Mouse (Mus musculus): ENCODE data around the gene Slc8a1. TPM values are rescaled to one million over a fixed set of nuclear protein-coding genes. Genes with fewer than 3 reads are reported as not detected.

Slc8a1 gene
- polyA plus RNA-seq, 1 experiment from 2014 or later = 84.6 TPM

DNA sequence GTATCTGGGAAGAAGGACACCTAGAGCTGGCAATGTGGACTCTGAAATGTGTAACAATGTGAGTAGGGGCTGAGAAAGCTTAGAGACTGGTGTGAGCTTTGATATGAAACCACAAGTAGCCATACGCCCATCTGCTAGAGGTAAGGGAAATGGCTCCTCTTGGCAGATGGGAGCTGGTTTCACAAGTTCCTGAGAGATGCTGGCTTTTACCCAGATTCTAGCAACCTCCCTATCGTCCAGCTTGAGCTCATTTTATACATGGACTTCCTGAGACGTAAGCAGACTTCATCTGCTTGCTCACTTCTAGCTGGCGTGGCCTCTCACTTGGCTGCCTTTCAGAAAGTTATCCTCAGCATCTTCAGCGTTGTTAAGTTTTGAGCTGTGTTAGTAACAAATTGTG is 119.7 kb downstream of the Slc8a1 start:
- peaks cover 23% of the 10 kb centered on the region for H3K4me1 ChIP-seq (ENCODE audit: control insufficient read depth, insufficient read depth, low read length)
- H3K27me3 ChIP-seq (ENCODE audit: control insufficient read depth, insufficient read depth, low read length) = no peaks in the 10 kb centered on the region
- H3K9me3 ChIP-seq (replicated peaks; ENCODE audit: control insufficient read depth, low read length) = peaks cover 5% of the 10 kb centered on the region; the same call in 1 of the 2 replicates
- H3K27ac ChIP-seq (ENCODE audit: low read length) = peak overlapping the region; percentile 8; the same call in 1 of the 2 replicates
- ATAC-seq (replicated peaks; ENCODE audit: extremely low read depth, insufficient read depth, low FRiP score) = no peak
- no peak overlapping the region for H3K9ac ChIP-seq (ENCODE audit: low read length)
- no peak overlapping the region for H3K4me3 ChIP-seq (ENCODE audit: low read length)
- no peak overlapping the region for H3K4me2 ChIP-seq (ENCODE audit: low read depth, low read length)
- 36% methylated on average over 5 of the region's 5 CpGs for WGBS
- peaks cover 5% of the 10 kb centered on the region for H3K36me3 ChIP-seq (ENCODE audit: control insufficient read depth, insufficient read depth)

DNA sequence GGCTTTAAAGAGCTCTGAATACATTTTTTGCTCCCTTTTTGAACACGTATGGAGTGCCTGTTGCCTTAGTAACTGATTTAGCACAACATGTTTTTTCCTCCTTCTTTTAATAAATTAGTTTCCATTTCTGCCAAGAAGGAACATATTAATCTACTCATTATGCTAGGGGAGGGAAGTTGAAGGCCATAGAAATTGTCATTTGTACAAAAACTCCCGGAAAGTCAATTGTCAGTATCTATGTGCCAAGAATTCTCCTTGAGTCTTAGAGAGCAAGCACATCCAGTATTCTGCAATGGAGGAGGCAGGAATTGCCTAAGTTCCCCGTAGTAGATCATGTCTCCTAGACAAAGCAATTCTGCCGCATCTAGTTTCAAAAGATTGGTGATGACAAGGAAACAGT is 121.9 kb downstream of the Slc8a1 start:
- Histone ChIP-seq H3K4me3 (ENCODE audit: low read length) (no peak overlapping the region), H3K27me3 (ENCODE audit: control insufficient read depth, insufficient read depth, low read length) (no peaks in the 10 kb centered on the region), H3K36me3 (ENCODE audit: control insufficient read depth, insufficient read depth) (peaks cover 5% of the 10 kb centered on the region), H3K27ac (ENCODE audit: low read length) (no peak overlapping the region; the same call in 1 of the 2 replicates), H3K9ac (ENCODE audit: low read length) (no peak overlapping the region), H3K9me3 (replicated peaks; ENCODE audit: control insufficient read depth, low read length) (peaks cover 5% of the 10 kb centered on the region; the same call in 1 of the 2 replicates), H3K4me2 (ENCODE audit: low read depth, low read length) (no peak overlapping the region), H3K4me1 (ENCODE audit: control insufficient read depth, insufficient read depth, low read length) (peaks cover 16% of the 10 kb centered on the region)
- WGBS = 67% methylated on average over 4 of the region's 4 CpGs
- no peak for ATAC-seq (replicated peaks; ENCODE audit: extremely low read depth, insufficient read depth, low FRiP score)

DNA sequence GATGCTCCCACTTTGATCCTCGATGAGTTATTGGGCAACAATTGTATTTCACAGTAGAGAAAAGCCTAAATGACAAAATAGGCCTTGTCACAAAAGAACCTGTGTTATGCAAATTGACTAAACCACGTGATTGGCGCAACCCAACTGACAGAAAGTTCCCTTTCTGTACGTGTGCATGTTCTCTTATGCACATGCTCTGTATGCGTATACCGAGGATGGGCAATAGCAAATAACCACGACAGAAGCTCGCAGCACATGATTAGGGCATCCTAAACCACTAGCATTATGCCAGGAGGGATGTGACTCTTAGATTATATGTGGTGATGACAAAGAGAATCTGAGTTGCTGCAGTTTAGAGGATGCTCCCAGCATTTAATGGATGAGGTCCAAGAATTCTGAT is 122.8 kb downstream of the Slc8a1 start:
- Histone ChIP-seq H3K9me3 (replicated peaks; ENCODE audit: control insufficient read depth, low read length) (peaks cover 5% of the 10 kb centered on the region; the same call in 1 of the 2 replicates), H3K4me1 (ENCODE audit: control insufficient read depth, insufficient read depth, low read length) (peaks cover 16% of the 10 kb centered on the region; the same call in 1 of the 2 replicates), H3K9ac (ENCODE audit: low read length) (no peak overlapping the region), H3K4me2 (ENCODE audit: low read depth, low read length) (no peak overlapping the region), H3K4me3 (ENCODE audit: low read length) (no peak overlapping the region), H3K36me3 (ENCODE audit: control insufficient read depth, insufficient read depth) (peaks cover 5% of the 10 kb centered on the region; the same call in 1 of the 2 replicates), H3K27me3 (ENCODE audit: control insufficient read depth, insufficient read depth, low read length) (no peaks in the 10 kb centered on the region), H3K27ac (ENCODE audit: low read length) (no peak overlapping the region)
- no peak for ATAC-seq (replicated peaks; ENCODE audit: extremely low read depth, insufficient read depth, low FRiP score)
- WGBS = 82% methylated on average over 8 of the region's 8 CpGs

DNA sequence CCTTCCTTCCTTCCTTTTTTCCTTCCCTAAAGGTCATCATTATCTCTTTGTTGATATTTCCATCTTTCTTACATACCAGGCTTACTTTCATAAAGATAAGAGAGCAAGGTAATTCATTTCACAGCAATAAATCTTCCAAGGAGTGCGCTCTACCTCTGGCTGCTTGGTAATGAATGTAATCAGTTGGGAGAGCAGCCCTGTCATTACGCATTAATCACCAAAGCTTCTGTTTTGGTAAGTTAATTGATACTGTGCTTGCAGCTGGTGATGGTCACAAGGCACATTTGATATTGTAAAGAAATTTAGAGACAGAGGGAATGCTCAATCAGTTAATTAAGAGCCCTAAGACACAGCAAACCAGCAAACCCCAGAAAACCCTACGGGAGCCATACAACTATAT is 130.7 kb downstream of the Slc8a1 start:
- H3K4me2 ChIP-seq (ENCODE audit: low read depth, low read length) = no peak overlapping the region

DNA sequence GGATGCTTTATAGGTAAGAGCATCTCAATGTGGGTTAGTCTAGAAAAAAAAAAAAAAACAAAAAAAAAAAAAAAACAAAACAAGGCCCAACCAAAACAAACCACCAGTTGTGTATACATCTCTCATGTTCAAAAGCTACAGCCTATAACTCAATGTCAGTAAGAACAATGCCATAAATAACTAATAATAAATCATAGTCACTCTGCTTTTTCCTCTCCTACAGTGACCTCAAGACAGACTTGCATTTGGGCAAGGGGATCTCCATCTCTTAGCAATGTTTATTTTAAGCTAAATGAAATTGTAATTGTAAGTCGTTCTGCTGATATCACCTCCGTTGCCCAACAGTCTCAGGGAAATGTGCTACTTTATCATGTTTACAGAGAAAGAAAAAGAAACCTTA is 132.1 kb downstream of the Slc8a1 start:
- Histone ChIP-seq H3K4me3 (ENCODE audit: low read length) (no peak overlapping the region), H3K9ac (ENCODE audit: low read length) (no peak overlapping the region), H3K27ac (ENCODE audit: low read length) (no peak overlapping the region), H3K36me3 (ENCODE audit: control insufficient read depth, insufficient read depth) (no peaks in the 10 kb centered on the region), H3K9me3 (replicated peaks; ENCODE audit: control insufficient read depth, low read length) (no peaks in the 10 kb centered on the region), H3K27me3 (ENCODE audit: control insufficient read depth, insufficient read depth, low read length) (no peaks in the 10 kb centered on the region), H3K4me2 (ENCODE audit: low read depth, low read length) (no peak overlapping the region), H3K4me1 (ENCODE audit: control insufficient read depth, insufficient read depth, low read length) (peaks cover 34% of the 10 kb centered on the region)
- ATAC-seq (replicated peaks; ENCODE audit: extremely low read depth, insufficient read depth, low FRiP score) = no peak
- 17% methylated on average over 2 of the region's 2 CpGs for WGBS

More for the DNA sequence above, 130.7 kb downstream of the Slc8a1 start:
- Histone ChIP-seq H3K9me3 (replicated peaks; ENCODE audit: control insufficient read depth, low read length) (no peaks in the 10 kb centered on the region), H3K27me3 (ENCODE audit: control insufficient read depth, insufficient read depth, low read length) (no peaks in the 10 kb centered on the region), H3K36me3 (ENCODE audit: control insufficient read depth, insufficient read depth) (no peaks in the 10 kb centered on the region), H3K9ac (ENCODE audit: low read length) (no peak overlapping the region), H3K27ac (ENCODE audit: low read length) (no peak overlapping the region), H3K4me1 (ENCODE audit: control insufficient read depth, insufficient read depth, low read length) (peaks cover 32% of the 10 kb centered on the region), H3K4me3 (ENCODE audit: low read length) (no peak overlapping the region)
- ATAC-seq (replicated peaks; ENCODE audit: extremely low read depth, insufficient read depth, low FRiP score) = no peak
- WGBS = 88% methylated on average over 3 of the region's 3 CpGs

DNA sequence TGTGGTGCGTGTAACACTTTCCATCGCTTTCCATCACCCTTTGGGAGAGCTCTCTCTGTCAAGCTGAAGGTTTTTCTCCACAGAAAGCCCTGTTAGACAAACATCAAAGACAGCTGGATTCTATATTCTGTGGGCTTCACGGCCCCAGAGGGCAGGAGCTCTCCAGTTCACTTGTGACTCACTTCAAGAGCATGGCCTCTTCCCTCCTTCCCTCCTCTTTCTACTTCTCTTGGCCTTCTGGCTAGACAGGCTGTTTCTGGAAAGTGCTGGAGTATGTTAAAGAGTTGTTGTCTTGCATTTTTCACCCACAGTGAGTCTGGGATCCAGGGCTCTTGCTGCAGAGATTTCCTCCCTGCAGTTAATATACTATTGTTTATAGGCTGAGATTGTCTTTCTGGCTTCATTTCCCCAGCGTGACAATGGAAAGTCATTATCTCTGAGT is 132.9 kb downstream of the Slc8a1 start:
- Histone ChIP-seq H3K9me3 (replicated peaks; ENCODE audit: control insufficient read depth, low read length) (no peaks in the 10 kb centered on the region), H3K27me3 (ENCODE audit: control insufficient read depth, insufficient read depth, low read length) (no peaks in the 10 kb centered on the region), H3K4me2 (ENCODE audit: low read depth, low read length) (no peak overlapping the region), H3K4me1 (ENCODE audit: control insufficient read depth, insufficient read depth, low read length) (peaks cover 34% of the 10 kb centered on the region), H3K9ac (ENCODE audit: low read length) (no peak overlapping the region), H3K36me3 (ENCODE audit: control insufficient read depth, insufficient read depth) (no peaks in the 10 kb centered on the region), H3K4me3 (ENCODE audit: low read length) (no peak overlapping the region), H3K27ac (ENCODE audit: low read length) (peak overlapping the region; percentile 65)
- peak; percentile 32; the same call in 1 of the 2 replicates for ATAC-seq (replicated peaks; ENCODE audit: extremely low read depth, insufficient read depth, low FRiP score)
- WGBS = 39% methylated on average over 4 of the region's 4 CpGs

DNA sequence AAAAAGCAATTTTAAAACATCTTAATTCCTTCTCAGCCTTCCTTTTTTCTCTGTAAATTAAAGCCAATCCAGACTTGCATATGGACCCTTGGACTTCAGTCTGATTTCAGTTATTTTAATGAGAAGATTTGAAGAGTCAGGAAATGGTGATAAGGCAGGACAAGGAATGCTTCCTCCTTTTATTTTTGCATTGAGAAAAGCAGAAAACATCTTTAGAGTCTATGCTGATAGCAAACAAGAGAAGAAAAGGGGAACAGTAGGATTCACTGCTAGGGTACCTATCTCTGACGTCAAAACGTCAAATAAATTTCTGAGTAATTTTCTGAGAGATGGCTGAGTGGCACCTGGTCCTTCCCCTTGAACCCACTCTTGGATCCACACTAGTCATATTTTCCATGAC is 139.1 kb downstream of the Slc8a1 start:
- no peaks in the 10 kb centered on the region for H3K36me3 ChIP-seq (ENCODE audit: control insufficient read depth, insufficient read depth)
- no peak overlapping the region for H3K9ac ChIP-seq (ENCODE audit: low read length)
- H3K9me3 ChIP-seq (replicated peaks; ENCODE audit: control insufficient read depth, low read length) = no peaks in the 10 kb centered on the region
- ATAC-seq (replicated peaks; ENCODE audit: extremely low read depth, insufficient read depth, low FRiP score) = no peak
- WGBS = 64% methylated on average over 2 of the region's 2 CpGs
- no peak overlapping the region for H3K4me3 ChIP-seq (ENCODE audit: low read length)
- 0 out of 2 replicates have a peak, but pooled peaks cover 6% of the 10 kb centered on the region for H3K4me1 ChIP-seq (ENCODE audit: control insufficient read depth, insufficient read depth, low read length)
- H3K27me3 ChIP-seq (ENCODE audit: control insufficient read depth, insufficient read depth, low read length) = no peaks in the 10 kb centered on the region
- H3K4me2 ChIP-seq (ENCODE audit: low read depth, low read length) = no peak overlapping the region
- no peak overlapping the region for H3K27ac ChIP-seq (ENCODE audit: low read length)

DNA sequence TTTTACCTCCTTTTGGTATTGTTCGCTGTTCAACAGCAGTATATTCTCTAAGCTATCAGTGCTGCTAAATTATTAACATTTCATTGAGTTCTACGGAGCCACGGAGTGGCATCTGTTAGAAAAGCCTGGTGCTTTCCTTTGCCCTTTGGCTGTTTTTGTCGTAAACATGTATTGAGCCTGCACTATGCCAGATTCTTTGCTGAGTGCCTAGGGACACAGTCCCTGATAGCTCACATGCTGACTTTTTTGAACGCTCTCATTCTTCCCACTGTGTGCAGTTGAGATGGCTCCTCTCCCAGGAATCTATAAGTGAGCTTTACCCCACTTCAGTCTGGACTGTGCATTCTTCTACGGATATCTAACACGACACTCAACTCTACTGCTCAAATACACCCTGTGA is 148.4 kb downstream of the Slc8a1 start:
- Histone ChIP-seq H3K4me3 (ENCODE audit: low read length) (no peak overlapping the region), H3K4me1 (ENCODE audit: control insufficient read depth, insufficient read depth, low read length) (peaks cover 38% of the 10 kb centered on the region), H3K36me3 (ENCODE audit: control insufficient read depth, insufficient read depth) (no peaks in the 10 kb centered on the region), H3K9ac (ENCODE audit: low read length) (no peak overlapping the region), H3K4me2 (ENCODE audit: low read depth, low read length) (no peak overlapping the region), H3K9me3 (replicated peaks; ENCODE audit: control insufficient read depth, low read length) (no peaks in the 10 kb centered on the region), H3K27me3 (ENCODE audit: control insufficient read depth, insufficient read depth, low read length) (no peaks in the 10 kb centered on the region), H3K27ac (ENCODE audit: low read length) (no peak overlapping the region)
- 0 out of 2 replicates have a peak, but pooled peaks have one; percentile 46 for ATAC-seq (replicated peaks; ENCODE audit: extremely low read depth, insufficient read depth, low FRiP score)
- whole genome bisulfite sequencing = 62% methylated on average over 7 of the region's 7 CpGs

DNA sequence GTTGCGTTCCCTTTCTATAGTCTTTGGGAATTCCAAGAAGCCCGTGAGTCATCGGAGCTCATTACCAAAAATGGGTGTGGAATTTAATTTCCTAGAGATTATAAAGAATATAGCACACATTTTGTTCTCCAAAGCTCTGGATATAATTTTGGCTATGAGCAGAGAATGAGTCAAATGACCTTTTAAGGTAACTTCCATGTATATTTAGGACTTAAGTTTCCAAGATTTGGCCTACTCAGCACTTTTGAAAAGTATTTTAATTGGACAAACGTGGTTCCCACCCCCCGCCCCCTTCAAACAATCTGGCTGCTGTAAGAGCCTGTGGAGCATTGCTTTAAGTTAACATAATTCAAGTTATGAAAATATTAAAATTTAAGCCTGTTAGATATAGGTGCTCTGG is 151.4 kb downstream of the Slc8a1 start:
- H3K4me3 ChIP-seq (ENCODE audit: low read length) = no peak overlapping the region
- H3K4me1 ChIP-seq (ENCODE audit: control insufficient read depth, insufficient read depth, low read length) = peaks cover 34% of the 10 kb centered on the region
- 72% methylated on average over 5 of the region's 5 CpGs for WGBS
- no peaks in the 10 kb centered on the region for H3K9me3 ChIP-seq (replicated peaks; ENCODE audit: control insufficient read depth, low read length)
- no peak overlapping the region for H3K9ac ChIP-seq (ENCODE audit: low read length)
- no peak overlapping the region for H3K4me2 ChIP-seq (ENCODE audit: low read depth, low read length)
- no peaks in the 10 kb centered on the region for H3K36me3 ChIP-seq (ENCODE audit: control insufficient read depth, insufficient read depth)
- no peaks in the 10 kb centered on the region for H3K27me3 ChIP-seq (ENCODE audit: control insufficient read depth, insufficient read depth, low read length)
- no peak overlapping the region for H3K27ac ChIP-seq (ENCODE audit: low read length)
- ATAC-seq (replicated peaks; ENCODE audit: extremely low read depth, insufficient read depth, low FRiP score) = no peak

Data from heart, embryonic 16.5 days (tissue).